Mouse (Mus musculus) megakaryocyte, adult 5-6 weeks (primary cell): ENCODE measurements around the gene Nox3. TPM values are rescaled to one million over a fixed set of nuclear protein-coding genes. Genes with fewer than 3 reads are reported as not detected.

Experiments
- ATAC-seq: 2 replicates; pipeline ENCODE4 v1.8.0; 2016; ENCODE audit warnings: mild to moderate bottlenecking, inconsistent platforms; ENCODE audit not compliant: poor library complexity, severe bottlenecking
- total RNA-seq, 2 experiments: library from RNA; stranded (forward) in 1 of 2; stranded (reverse) in 1 of 2; fragments of 153-499, 151-499 nt in 1 of 2; fragments of 221-1000, 200-1000 nt in 1 of 2; gene quantifications; 2 replicates each; pipeline versions ENCODE4 v1.2.3 to v1.2.4; 2015 to 2017

The Nox3 gene
- total RNA-seq, 2 experiments from 2014 or later = not detected

GRCm38 (mm10) chr17:3610928-3611780 is 84.9 kb downstream of the Nox3 start:
- no peak for ATAC-seq

DNA sequence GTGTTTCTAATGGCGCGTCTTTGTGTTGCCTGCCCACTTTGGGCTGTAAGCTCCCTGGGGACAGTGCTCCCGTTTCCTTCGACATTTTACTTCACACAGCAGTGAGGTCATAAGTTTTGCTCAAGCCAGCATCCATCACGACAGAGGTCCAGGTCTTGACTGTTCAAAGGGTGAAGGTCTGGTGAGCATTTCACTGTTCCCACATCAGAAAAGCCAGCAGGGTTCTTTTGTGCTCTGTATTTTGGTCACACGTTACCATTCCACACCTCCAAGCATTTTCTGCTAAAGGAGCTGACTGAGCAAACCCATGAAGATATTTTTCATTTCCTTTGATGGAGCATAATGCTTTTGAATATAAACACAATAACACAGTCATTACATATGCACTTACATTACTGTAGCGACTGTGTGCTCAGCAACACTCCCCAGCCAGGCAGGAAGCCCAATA is 85.7 kb downstream of the Nox3 start:
- no peak for ATAC-seq

DNA sequence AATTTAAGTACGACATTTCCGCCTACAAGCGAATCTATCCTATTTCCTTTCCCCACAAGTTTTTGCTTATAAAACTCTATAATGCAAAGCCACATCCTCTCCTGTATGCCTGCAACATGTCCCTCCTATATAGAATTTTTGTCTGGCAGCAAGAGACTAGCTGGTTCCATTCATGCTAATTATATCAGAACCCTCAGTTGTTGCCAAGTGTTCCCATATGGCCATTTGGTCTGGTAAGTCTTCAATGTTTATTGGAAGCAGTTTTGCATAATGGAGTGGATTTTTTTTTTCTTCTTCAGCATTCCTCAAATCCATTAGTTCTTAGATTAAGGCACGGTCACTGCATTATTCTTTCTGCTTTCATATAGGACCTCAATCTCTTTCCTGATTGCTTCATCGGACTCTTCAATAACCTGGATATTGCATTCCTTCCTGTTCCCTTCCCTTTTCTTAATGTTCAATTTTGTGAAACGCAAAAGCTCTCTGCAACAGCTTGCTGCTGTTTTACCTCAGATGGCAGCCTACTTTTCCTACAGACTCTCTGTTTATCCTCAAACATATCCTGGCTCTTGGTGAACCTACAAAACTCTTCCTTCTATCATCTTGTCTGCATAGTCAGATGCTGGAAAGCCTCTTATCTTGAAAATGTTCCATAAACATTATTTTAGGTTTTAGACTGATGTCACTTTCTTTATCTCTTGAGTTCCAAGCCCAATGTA is 92.9 kb downstream of the Nox3 start:
- ATAC-seq = no peak

DNA sequence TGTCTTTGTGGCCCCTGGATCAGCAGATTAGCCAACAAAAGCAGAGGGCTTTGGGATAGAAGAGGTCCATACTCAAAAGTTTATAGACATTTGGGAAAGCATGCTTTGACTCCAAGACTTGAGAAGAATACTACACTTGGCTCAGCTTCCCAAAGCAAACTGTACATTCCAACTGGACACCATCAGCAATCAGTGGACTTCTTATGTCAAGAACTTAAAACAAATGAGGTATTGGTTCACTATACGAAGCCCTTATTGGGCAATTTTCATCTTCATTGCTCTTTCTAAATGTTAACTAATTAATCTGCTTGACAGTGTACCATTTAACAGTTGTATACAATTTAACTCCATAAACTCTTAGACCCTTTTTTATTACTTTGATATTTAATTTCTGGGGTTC is 97.7 kb downstream of the Nox3 start:
- no peak for ATAC-seq

DNA sequence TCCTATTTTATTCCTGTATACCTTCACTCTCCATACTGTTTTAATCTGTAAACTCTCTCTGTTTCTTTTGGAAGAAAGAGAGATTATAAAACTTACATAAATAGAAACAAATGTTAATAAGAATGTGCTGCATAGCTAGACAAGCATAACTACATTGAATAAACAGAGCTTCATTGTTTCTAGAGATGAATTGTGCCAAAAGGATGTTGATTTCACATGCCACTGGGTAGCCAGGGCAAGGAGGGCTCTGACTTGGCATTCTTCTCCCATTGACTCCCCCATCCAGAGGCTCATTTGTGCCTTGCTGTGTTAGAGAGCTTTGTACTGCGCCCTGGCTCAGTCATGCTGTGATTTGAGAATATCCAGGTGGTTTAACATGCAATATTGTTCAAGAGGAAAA is 98.2 kb downstream of the Nox3 start:
- no peak for ATAC-seq

GRCm38 (mm10) chr17:3597130-3597529 is 98.9 kb downstream of the Nox3 start:
- no peak for ATAC-seq

Other genes with a start within 250 kb of the Nox3 start
- 0.54 and 2.0 TPM in 2 replicates for gene Cldn20, start 163.7 kb downstream of the Nox3 start, total RNA-seq (2015)
- 1.3 TPM in 1 of 2 replicates, not detected in the other for gene Cldn20, start 163.7 kb downstream of the Nox3 start, total RNA-seq (2017)
- gene Tfb1m, start 138.5 kb downstream of the Nox3 start, total RNA-seq (2015) = 14.6 and 14.8 TPM in 2 replicates
- gene Tfb1m, start 138.5 kb downstream of the Nox3 start, total RNA-seq (2017) = 8.5 and 9.8 TPM in 2 replicates